Mouse (Mus musculus) limb, embryonic 10.5 days (tissue): ENCODE data around the gene Srek1. TPM values are rescaled to one million over a fixed set of nuclear protein-coding genes. Genes with fewer than 3 reads are reported as not detected.

Experiments
- DNase-seq: peaks from one replicate; pipeline ENCODE4 v3.0.0-alpha.2; 2017; ENCODE audit warnings: low spot score
- H3K27ac ChIP-seq: fragments of 300-500 bp; sonication (generic); 2 replicates; pipeline ENCODE4 v1.5.1; 2016; ENCODE audit warnings: mild to moderate bottlenecking
- H3K27me3 ChIP-seq: fragments of 300-500 bp; sonication (generic); 2 replicates; pipeline ENCODE4 v1.6.1; 2016; ENCODE audit warnings: low read depth, mild to moderate bottlenecking; ENCODE audit not compliant: poor library complexity, severe bottlenecking
- H3K36me3 ChIP-seq: fragments of 300-500 bp; sonication (generic); 2 replicates; pipeline ENCODE4 v1.6.1; 2016; ENCODE audit warnings: mild to moderate bottlenecking, moderate library complexity
- H3K4me1 ChIP-seq: fragments of 300-500 bp; sonication (generic); 2 replicates; pipeline ENCODE4 v1.6.1; 2016
- H3K4me3 ChIP-seq: fragments of 300-500 bp; sonication (generic); 2 replicates; pipeline ENCODE4 v1.5.1; 2016; ENCODE audit warnings: mild to moderate bottlenecking, moderate library complexity
- H3K9me3 ChIP-seq: fragments of 300-500 bp; sonication (generic); replicated peaks from 2 replicates; pipeline ENCODE4 v1.6.1; 2016; ENCODE audit warnings: mild to moderate bottlenecking
- WGBS: fragments of 180-500 bp; shearing (Covaris S2); methylation state at CpG from one replicate; pipeline ENCODE4 v1.1.7; 2016; 5-methylcytosine and 5-hydroxymethylcytosine counted together
- polyA plus RNA-seq: library from polyadenylated mRNA; unstranded; fragments of >200 nt; fragmentation: Nextera tagmentation; extraction: Ambion mirVana; gene quantifications from 2 replicates; pipeline ENCODE4 v1.2.1, GENCODE M21; 2016

Srek1 gene
- polyA plus RNA-seq, 1 experiment from 2014 or later: 91.3 TPM

DNA sequence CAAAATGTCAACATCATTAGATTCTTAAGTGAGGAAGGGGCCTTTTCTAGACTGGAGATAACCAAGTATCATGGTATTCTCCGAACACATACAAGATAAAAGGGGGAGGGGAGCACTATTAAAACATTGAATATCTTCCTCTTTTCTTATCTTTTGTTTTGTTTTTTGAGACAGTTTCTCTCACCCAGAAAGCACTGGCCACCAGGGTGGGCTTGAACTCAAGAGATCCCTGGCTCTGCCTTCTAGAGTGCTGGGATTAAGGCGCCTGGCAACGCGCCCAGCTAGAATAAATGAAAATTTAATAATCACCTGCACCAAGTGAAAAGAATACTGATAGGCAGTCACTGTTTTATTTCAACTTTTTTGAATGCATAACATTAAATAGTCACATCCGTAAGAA lies 1.5 kb downstream of the Srek1 start:
- no peaks in the 10 kb centered on the region for H3K27me3 ChIP-seq
- peak overlapping the region; percentile 99 for H3K27ac ChIP-seq
- H3K4me3 ChIP-seq: peak overlapping the region; percentile 75
- DNase-seq: no peak
- H3K36me3 ChIP-seq: peaks cover 28% of the 10 kb centered on the region
- H3K9me3 ChIP-seq: no peaks in the 10 kb centered on the region
- peaks cover 27% of the 10 kb centered on the region for H3K4me1 ChIP-seq
- 67% methylated on average over 5 of the region's 5 CpGs for WGBS

DNA sequence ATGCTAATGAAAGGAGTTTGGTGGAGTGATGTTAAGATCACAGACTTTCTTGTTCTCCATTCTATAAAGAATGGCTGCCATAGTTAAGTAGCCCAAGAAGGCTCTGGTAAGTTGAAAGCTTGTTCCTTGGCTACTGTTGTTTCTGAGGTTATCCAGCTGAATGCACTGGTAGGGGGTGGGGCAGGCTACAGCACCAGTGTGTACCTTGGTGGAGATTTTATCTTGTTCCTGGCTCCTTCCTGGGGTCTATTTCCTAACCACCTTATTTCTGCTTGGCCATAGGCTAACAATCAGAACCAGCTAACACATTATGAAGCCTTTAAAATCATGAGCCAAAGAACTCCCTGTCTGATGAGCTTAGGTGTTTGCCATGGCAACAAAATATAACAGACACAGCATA lies 3.6 kb downstream of the Srek1 start:
- H3K27ac ChIP-seq: no peak overlapping the region
- peaks cover 27% of the 10 kb centered on the region for H3K4me1 ChIP-seq
- H3K9me3 ChIP-seq: no peaks in the 10 kb centered on the region
- H3K36me3 ChIP-seq: peaks cover 49% of the 10 kb centered on the region
- no peak for DNase-seq
- H3K27me3 ChIP-seq: no peaks in the 10 kb centered on the region
- no peak overlapping the region for H3K4me3 ChIP-seq

DNA sequence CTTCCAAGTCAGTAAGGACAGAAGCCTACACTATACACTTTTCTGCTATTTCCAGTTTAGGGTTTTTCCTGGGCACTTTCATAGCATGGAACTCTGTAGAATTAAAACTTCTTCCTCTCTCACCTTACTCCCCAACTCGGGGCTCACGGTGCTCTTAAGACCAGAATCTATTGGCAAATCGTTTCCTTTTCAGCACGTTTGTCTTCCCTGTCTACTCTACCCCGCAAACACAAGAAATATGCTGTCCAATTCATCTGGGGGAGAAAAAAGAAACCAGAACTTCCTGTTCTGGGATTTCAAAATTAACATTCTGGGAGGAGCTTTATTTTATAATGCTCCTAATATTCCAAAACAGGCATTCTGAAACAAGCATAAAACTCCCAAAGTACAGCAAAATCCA lies 6.5 kb downstream of the Srek1 start:
- Histone ChIP-seq H3K4me1 (peaks cover 15% of the 10 kb centered on the region), H3K9me3 (no peaks in the 10 kb centered on the region), H3K27ac (no peak overlapping the region), H3K4me3 (no peak overlapping the region), H3K27me3 (no peaks in the 10 kb centered on the region), H3K36me3 (peaks cover 65% of the 10 kb centered on the region)
- 78% methylated on average over 5 of the region's 5 CpGs for WGBS
- DNase-seq: no peak

DNA sequence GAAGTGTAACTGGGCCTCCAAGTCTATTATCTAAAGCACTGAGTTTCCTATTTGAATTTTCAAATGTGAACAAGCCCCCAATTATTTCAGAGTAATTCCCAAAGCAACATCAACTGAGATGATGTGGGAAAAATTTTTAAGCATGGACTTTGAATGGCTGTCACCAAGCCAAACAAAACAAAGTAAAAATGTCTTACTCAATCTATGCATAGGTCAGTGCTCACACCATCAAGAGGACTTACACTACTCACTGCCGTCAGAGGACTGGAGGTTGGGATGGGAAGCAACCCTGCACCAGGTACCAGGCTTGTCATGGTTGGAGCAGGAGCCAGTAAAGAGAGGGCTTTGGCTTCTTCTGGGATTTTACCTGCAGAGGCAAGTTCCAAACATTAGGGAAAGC lies 10.8 kb downstream of the Srek1 start:
- Histone ChIP-seq H3K27ac (no peak overlapping the region), H3K36me3 (peaks cover 84% of the 10 kb centered on the region), H3K4me1 (no peaks in the 10 kb centered on the region), H3K4me3 (no peak overlapping the region), H3K9me3 (no peaks in the 10 kb centered on the region), H3K27me3 (no peaks in the 10 kb centered on the region)
- no peak for DNase-seq
- 92% methylated on average over 1 of the region's 1 CpGs for WGBS

DNA sequence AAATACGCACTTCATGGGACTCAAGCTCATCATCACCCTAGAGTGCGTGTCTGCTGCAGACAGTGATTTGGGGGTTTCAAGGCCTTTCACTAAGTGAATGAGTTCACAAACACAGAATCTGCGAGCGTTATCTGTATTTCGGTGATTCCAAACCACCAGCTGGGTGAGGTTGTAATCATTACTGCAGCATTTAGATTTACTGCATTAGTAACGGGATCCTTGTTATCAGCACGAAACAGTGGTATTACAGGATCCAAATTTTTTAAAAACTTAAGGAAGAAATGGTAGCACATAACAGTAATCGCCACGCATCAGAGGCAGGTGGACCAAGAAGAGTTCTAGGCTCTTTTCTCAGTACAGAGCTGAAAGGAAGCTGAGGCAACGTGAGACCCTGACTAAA lies 12.4 kb downstream of the Srek1 start:
- Histone ChIP-seq H3K27ac (no peak overlapping the region), H3K27me3 (no peaks in the 10 kb centered on the region), H3K36me3 (peaks cover 87% of the 10 kb centered on the region), H3K4me1 (no peaks in the 10 kb centered on the region), H3K9me3 (no peaks in the 10 kb centered on the region), H3K4me3 (no peak overlapping the region)
- peak; percentile 6 for DNase-seq
- WGBS: 95% methylated on average over 10 of the region's 10 CpGs

DNA sequence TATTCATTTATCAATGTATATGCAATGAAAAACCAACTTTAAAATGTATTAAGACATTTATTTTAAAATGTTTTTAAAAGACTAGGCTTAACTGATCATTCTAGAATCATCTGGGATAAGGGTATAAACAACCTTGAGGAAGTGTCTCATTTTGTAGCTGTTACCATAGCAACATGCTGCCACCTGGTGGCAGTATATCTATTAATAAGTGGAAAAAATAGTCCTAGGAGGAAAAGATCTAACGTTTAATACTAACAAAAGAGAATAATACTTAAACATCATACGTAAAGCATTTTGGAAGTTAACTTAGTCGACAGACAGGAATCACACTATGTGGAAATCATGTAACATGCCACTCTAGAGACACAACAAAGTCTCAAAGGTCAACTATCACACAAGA lies 23.0 kb downstream of the Srek1 start:
- no peak for DNase-seq
- Histone ChIP-seq H3K4me3 (no peak overlapping the region), H3K27ac (no peak overlapping the region), H3K4me1 (no peaks in the 10 kb centered on the region), H3K36me3 (peaks cover 98% of the 10 kb centered on the region), H3K9me3 (no peaks in the 10 kb centered on the region), H3K27me3 (no peaks in the 10 kb centered on the region)
- WGBS: 82% methylated on average over 3 of the region's 3 CpGs

DNA sequence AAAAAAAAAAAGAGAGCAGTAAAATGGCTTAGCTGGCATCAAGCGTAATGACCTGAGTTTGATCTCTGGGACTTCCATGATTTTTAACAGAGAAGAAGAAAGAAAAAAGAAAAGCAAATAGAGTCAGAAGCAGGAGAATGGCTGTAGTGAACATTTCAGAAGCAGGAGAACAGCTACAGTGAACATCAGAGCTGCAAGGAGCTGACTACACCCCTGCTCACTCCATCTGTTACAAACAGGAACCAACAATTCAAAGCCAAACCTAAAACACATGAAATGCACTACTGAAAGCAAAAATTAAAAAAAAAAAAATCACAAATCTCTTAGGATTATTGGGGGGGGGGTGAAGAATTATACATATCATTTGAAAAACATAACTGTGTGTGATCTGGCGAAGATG lies 28.7 kb downstream of the Srek1 start:
- no peaks in the 10 kb centered on the region for H3K27me3 ChIP-seq
- no peaks in the 10 kb centered on the region for H3K4me1 ChIP-seq
- no peaks in the 10 kb centered on the region for H3K9me3 ChIP-seq
- no peak for DNase-seq
- peaks cover 99% of the 10 kb centered on the region for H3K36me3 ChIP-seq
- H3K4me3 ChIP-seq: no peak overlapping the region
- 97% methylated on average over 2 of the region's 2 CpGs for WGBS
- no peak overlapping the region for H3K27ac ChIP-seq

DNA sequence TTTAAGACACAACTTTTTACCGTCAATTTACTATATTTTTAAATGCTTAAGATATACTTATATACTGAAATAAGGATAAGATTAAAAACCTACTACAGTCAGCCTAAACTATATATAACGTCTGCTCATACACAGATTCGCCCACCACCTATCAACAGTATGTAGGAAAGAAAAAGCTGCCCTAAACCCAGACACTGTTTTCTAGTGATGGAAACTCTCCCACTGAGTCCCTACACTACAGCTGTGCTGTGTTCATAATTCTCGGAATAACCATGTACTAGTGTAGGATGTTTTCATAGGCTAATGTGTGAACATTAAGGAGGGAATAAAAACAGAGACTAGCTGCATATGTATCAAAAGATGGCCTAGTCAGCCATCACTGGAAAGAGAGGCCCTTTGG lies 29.2 kb downstream of the Srek1 start:
- H3K4me1 ChIP-seq: no peaks in the 10 kb centered on the region
- peaks cover 99% of the 10 kb centered on the region for H3K36me3 ChIP-seq
- no peak overlapping the region for H3K27ac ChIP-seq
- no peaks in the 10 kb centered on the region for H3K9me3 ChIP-seq
- WGBS: 95% methylated on average over 4 of the region's 4 CpGs
- no peak for DNase-seq
- no peaks in the 10 kb centered on the region for H3K27me3 ChIP-seq
- no peak overlapping the region for H3K4me3 ChIP-seq

DNA sequence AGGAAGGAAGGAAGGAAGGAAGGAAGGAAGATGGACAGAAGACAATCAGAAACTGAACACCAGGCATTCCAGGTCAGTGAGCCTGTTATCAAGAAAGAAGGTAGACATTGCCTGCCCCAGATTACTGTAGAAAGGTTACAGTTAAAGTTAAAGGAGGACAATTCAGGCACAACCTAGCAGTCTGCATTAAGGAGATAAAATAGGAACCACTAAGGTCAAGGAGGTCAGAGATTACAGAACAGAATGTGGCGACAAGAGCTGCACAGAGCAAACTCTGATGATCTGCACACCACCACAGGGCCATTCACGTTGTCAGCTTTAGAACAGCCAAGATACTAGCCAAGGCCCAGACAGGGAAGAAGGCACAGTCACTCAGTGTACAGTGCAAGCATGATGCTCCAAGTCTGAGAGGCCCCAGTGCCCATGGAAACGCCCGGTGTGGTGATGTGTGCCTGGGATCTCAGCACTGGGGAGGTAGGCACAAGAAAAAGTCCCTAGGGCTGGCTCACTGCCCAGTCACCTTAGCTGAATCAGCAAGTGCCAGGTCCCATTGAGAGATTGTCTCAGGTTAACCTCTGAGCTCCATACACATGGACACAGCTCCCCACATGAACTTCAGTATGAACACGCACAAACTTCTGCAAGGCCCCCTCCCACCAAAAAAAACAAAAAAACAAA lies 38.9 kb downstream of the Srek1 start:
- H3K36me3 ChIP-seq: peaks cover 74% of the 10 kb centered on the region
- H3K27me3 ChIP-seq: no peaks in the 10 kb centered on the region
- WGBS: 91% methylated on average over 5 of the region's 5 CpGs
- no peak overlapping the region for H3K4me3 ChIP-seq
- no peak for DNase-seq
- H3K9me3 ChIP-seq: no peaks in the 10 kb centered on the region
- no peaks in the 10 kb centered on the region for H3K4me1 ChIP-seq
- H3K27ac ChIP-seq: no peak overlapping the region

DNA sequence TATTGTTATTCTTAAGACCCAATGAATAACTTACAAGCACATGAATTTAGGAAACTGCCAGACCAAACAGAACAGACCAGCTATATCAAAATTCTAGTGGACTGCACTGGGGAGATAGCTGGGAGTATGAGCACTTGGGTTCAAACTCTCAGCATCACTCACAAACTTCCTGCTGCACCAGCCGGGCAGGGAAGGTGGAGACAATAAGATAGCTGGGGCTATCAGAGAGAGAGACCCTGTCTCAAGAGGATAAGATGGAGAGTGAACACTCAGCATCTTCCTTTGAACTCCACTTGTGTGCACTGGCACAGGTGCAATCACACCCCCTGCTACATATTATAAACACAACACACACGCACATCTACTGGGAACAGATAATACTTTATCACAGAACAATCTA lies 47.5 kb downstream of the Srek1 start:
- Histone ChIP-seq H3K4me1 (no peaks in the 10 kb centered on the region), H3K27ac (no peak overlapping the region), H3K27me3 (no peaks in the 10 kb centered on the region), H3K4me3 (no peak overlapping the region), H3K9me3 (no peaks in the 10 kb centered on the region), H3K36me3 (peaks cover 6% of the 10 kb centered on the region; the same call in 1 of the 2 replicates)
- WGBS: 82% methylated on average over 2 of the region's 2 CpGs
- no peak for DNase-seq

DNA sequence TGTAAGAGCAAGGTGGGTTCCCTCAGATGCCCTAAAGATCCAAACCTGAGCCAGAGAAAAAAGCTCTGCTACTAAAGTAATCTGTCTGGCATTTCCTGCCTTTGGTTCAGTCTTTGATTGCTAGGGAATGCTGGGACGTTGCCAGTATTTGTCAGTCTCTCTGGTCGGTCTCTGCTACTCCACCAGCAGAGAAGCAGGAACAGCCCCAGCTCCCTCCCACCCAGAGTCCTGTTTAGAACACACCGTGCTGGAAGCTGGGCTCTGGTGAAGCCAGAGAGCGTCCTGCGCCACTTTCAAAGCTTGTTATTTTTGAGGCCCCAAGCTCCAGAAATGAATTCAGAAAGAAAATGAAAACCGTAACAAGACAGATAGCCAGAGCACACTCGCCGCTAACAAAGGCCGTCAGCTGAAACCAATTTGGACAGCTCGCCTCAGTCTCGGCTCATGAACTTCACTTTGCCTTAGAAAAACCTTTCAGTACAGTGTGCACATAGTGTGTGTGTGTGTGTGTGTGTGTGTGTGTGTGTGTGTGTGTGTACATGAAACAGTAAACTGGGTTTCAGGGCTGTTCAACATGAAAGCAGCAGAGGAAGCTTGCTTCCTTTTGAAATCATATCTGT lies 62.9 kb downstream of the Srek1 start:
- no peak for DNase-seq
- H3K36me3 ChIP-seq: no peaks in the 10 kb centered on the region
- H3K4me1 ChIP-seq: peaks cover 18% of the 10 kb centered on the region
- no peaks in the 10 kb centered on the region for H3K27me3 ChIP-seq
- no peak overlapping the region; the same call in 1 of the 2 replicates for H3K27ac ChIP-seq
- no peak overlapping the region for H3K4me3 ChIP-seq
- 78% methylated on average over 11 of the region's 11 CpGs for WGBS
- no peaks in the 10 kb centered on the region for H3K9me3 ChIP-seq

DNA sequence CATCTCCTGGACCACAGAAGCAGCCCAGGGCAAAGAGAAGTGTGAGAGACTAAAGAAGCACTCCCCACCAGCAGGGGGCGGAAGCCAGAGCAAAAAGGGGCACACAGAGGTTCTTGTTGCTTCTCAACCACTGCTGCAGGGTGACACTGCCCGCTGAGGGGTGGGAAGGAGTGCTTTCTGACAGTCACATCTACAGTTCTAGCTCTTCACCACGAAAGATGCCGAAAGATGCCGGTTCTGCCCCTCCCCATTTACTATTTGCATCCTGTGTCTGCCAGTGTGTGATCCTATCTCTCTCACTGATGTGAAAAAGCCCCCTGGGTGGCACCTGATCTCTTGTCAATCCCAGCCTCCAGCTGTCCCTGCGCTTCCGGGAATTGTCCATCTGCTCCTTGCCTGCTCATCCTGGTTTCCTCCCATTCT lies 64.0 kb downstream of the Srek1 start:
- 50% methylated on average over 7 of the region's 7 CpGs for WGBS
- DNase-seq: peak; percentile 65

DNA sequence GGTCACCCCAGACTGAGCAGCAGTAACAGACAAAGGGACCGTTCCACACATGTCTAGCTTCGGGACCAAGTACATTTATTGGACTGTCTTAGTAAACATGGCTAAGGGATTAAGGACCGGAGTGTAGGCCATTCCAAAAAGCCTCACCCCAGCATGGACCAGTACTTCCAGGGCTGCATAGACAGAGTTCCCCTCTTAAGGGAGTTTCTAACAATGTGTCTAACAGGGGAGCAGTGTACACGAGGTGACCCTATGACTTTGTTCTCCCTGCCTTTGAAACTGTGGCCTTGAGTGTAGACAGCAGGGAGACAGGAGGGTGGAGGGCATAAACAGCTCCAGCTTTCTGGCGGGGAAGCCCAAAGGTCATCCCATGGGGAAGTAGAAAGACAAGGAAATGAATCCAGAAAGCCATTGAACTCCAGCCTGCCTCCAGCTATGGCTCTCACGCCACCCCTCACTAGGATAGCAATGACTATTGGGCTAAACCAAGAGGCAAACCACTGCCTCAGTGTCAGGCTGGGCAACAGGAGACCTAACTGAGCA lies 68.9 kb downstream of the Srek1 start:
- no peak overlapping the region for H3K27ac ChIP-seq
- H3K9me3 ChIP-seq: no peaks in the 10 kb centered on the region
- no peaks in the 10 kb centered on the region for H3K27me3 ChIP-seq
- peaks cover 17% of the 10 kb centered on the region for H3K4me1 ChIP-seq
- H3K36me3 ChIP-seq: no peaks in the 10 kb centered on the region
- DNase-seq: peak; percentile 28
- 81% methylated on average over 6 of the region's 6 CpGs for WGBS
- no peak overlapping the region for H3K4me3 ChIP-seq

More for the DNA sequence above, 64.0 kb downstream of the Srek1 start:
- Histone ChIP-seq H3K36me3 (no peaks in the 10 kb centered on the region), H3K4me1 (peaks cover 22% of the 10 kb centered on the region), H3K27me3 (no peaks in the 10 kb centered on the region), H3K4me3 (no peak overlapping the region), H3K9me3 (no peaks in the 10 kb centered on the region), H3K27ac (no peak overlapping the region; the same call in 1 of the 2 replicates)
